Mouse (Mus musculus): ENCODE results near the gene Rbm44. TPM values are rescaled to one million over a fixed set of nuclear protein-coding genes. Genes with fewer than 3 reads are reported as not detected.

The Rbm44 gene
- polyA plus RNA-seq, 2 experiments = 0.95 to 1.4 TPM

GRCm38 (mm10) chr1:91209785-91210184 is 64.9 kb downstream of the Rbm44 start:
- H3K9me3 ChIP-seq (ENCODE audit: control insufficient read depth, low read length) = no peaks in the 10 kb centered on the region
- 79% methylated on average over 6 of the region's 6 CpGs for WGBS (ENCODE audit: insufficient replicate concordance)
- no peak overlapping the region for H3K9ac ChIP-seq (replicated peaks)
- H3K27ac ChIP-seq = no peak overlapping the region
- no peak for DNase-seq (ENCODE audit: low read depth in 3 of 3, low spot score in 3 of 3)
- H3K4me3 ChIP-seq (ENCODE audit: insufficient read depth in 1 of 2, low read depth in 2 of 2, low read length in 2 of 2) = no peak overlapping the region
- no peaks in the 10 kb centered on the region for H3K27me3 ChIP-seq (ENCODE audit: control insufficient read depth, insufficient read depth, low read length)
- no peak overlapping the region for H3K4me2 ChIP-seq (ENCODE audit: low read depth)
- TF ChIP-seq EP300 (IDR thresholded peaks at IDR 0.05; ENCODE audit: low read depth) (no peak), CTCF (IDR thresholded peaks at IDR 0.05; ENCODE audit: low read depth) (no peak)
- ATAC-seq (ENCODE audit: insufficient read depth) = no peak
- H3K36me3 ChIP-seq (replicated peaks; ENCODE audit: control insufficient read depth, insufficient read depth, low read depth) = no peaks in the 10 kb centered on the region
- 0 out of 4 replicates have a peak, but pooled peaks cover 0 to 3% of the 10 kb centered on the region in 2 experiments for H3K4me1 ChIP-seq (replicated peaks; ENCODE audit: control insufficient read depth in 2 of 2, insufficient read depth in 2 of 2, low read length in 1 of 2)

- TF ChIP-seq EP300 (IDR thresholded peaks at IDR 0.05; ENCODE audit: low read depth) (no peak), CTCF (IDR thresholded peaks at IDR 0.05; ENCODE audit: low read depth) (peak; percentile 86)
- WGBS (ENCODE audit: insufficient replicate concordance) = 64% methylated on average over 1 of the region's 1 CpGs
- H3K4me1 ChIP-seq (replicated peaks; ENCODE audit: control insufficient read depth in 2 of 2, insufficient read depth in 2 of 2, low read length in 1 of 2) = 0 out of 4 replicates have a peak, but pooled peaks cover 0 to 3% of the 10 kb centered on the region in 2 experiments
- no peak overlapping the region for H3K4me3 ChIP-seq (ENCODE audit: insufficient read depth in 1 of 2, low read depth in 2 of 2, low read length in 2 of 2)
- no peak overlapping the region for H3K9ac ChIP-seq (replicated peaks)
- DNase-seq (ENCODE audit: low read depth in 3 of 3, low spot score in 3 of 3) (no peak), ATAC-seq (ENCODE audit: insufficient read depth) (no peak)
- no peak overlapping the region for H3K4me2 ChIP-seq (ENCODE audit: low read depth)
- no peaks in the 10 kb centered on the region for H3K36me3 ChIP-seq (replicated peaks; ENCODE audit: control insufficient read depth, insufficient read depth, low read depth)
- no peak overlapping the region for H3K27ac ChIP-seq
- H3K27me3 ChIP-seq (ENCODE audit: control insufficient read depth, insufficient read depth, low read length) = no peaks in the 10 kb centered on the region
- H3K9me3 ChIP-seq (ENCODE audit: control insufficient read depth, low read length) = no peaks in the 10 kb centered on the region
Observed at GRCm38 (mm10) chr1:91211099-91211498, 66.2 kb downstream of the Rbm44 start.

- Histone ChIP-seq H3K4me2 (ENCODE audit: low read depth) (no peak overlapping the region), H3K4me1 (replicated peaks; ENCODE audit: control insufficient read depth in 2 of 2, insufficient read depth in 2 of 2, low read length in 1 of 2) (0 out of 4 replicates have a peak, but pooled peaks cover 0 to 3% of the 10 kb centered on the region in 2 experiments), H3K36me3 (replicated peaks; ENCODE audit: control insufficient read depth, insufficient read depth, low read depth) (no peaks in the 10 kb centered on the region), H3K4me3 (ENCODE audit: insufficient read depth in 1 of 2, low read depth in 2 of 2, low read length in 2 of 2) (no peak overlapping the region), H3K9me3 (ENCODE audit: control insufficient read depth, low read length) (no peaks in the 10 kb centered on the region), H3K27ac (no peak overlapping the region), H3K27me3 (ENCODE audit: control insufficient read depth, insufficient read depth, low read length) (no peaks in the 10 kb centered on the region), H3K9ac (replicated peaks) (no peak overlapping the region)
- ATAC-seq (ENCODE audit: insufficient read depth) (no peak), DNase-seq (ENCODE audit: low read depth in 3 of 3, low spot score in 3 of 3) (no peak)
- 61% methylated on average over 7 of the region's 7 CpGs for WGBS (ENCODE audit: insufficient replicate concordance)
- TF ChIP-seq CTCF (IDR thresholded peaks at IDR 0.05; ENCODE audit: low read depth) (no peak), EP300 (IDR thresholded peaks at IDR 0.05; ENCODE audit: low read depth) (no peak)
Observed at GRCm38 (mm10) chr1:91211591-91212008, 66.7 kb downstream of the Rbm44 start.

GRCm38 (mm10) chr1:91215264-91215663 is 70.4 kb downstream of the Rbm44 start:
- 82% methylated on average over 1 of the region's 1 CpGs for WGBS (ENCODE audit: insufficient replicate concordance)
- Histone ChIP-seq H3K4me1 (replicated peaks; ENCODE audit: control insufficient read depth in 2 of 2, insufficient read depth in 2 of 2, low read length in 1 of 2) (no peaks in the 10 kb centered on the region), H3K9me3 (ENCODE audit: control insufficient read depth, low read length) (no peaks in the 10 kb centered on the region), H3K36me3 (replicated peaks; ENCODE audit: control insufficient read depth, insufficient read depth, low read depth) (no peaks in the 10 kb centered on the region), H3K9ac (replicated peaks) (no peak overlapping the region), H3K4me2 (ENCODE audit: low read depth) (no peak overlapping the region), H3K27ac (no peak overlapping the region), H3K4me3 (ENCODE audit: insufficient read depth in 1 of 2, low read depth in 2 of 2, low read length in 2 of 2) (no peak overlapping the region), H3K27me3 (ENCODE audit: control insufficient read depth, insufficient read depth, low read length) (no peaks in the 10 kb centered on the region)
- no peak for DNase-seq (ENCODE audit: low read depth in 3 of 3, low spot score in 3 of 3)
- ATAC-seq (ENCODE audit: insufficient read depth) = no peak
- no peak for TF ChIP-seq CTCF (IDR thresholded peaks at IDR 0.05; ENCODE audit: low read depth)
- no peak for TF ChIP-seq EP300 (IDR thresholded peaks at IDR 0.05; ENCODE audit: low read depth)

GRCm38 (mm10) chr1:91215981-91216380 is 71.1 kb downstream of the Rbm44 start:
- Histone ChIP-seq H3K36me3 (replicated peaks; ENCODE audit: control insufficient read depth, insufficient read depth, low read depth) (no peaks in the 10 kb centered on the region), H3K9ac (replicated peaks) (no peak overlapping the region), H3K9me3 (ENCODE audit: control insufficient read depth, low read length) (no peaks in the 10 kb centered on the region), H3K4me1 (replicated peaks; ENCODE audit: control insufficient read depth in 2 of 2, insufficient read depth in 2 of 2, low read length in 1 of 2) (no peaks in the 10 kb centered on the region), H3K4me3 (ENCODE audit: insufficient read depth in 1 of 2, low read depth in 2 of 2, low read length in 2 of 2) (no peak overlapping the region), H3K27ac (no peak overlapping the region), H3K4me2 (ENCODE audit: low read depth) (no peak overlapping the region), H3K27me3 (ENCODE audit: control insufficient read depth, insufficient read depth, low read length) (no peaks in the 10 kb centered on the region)
- no peak for ATAC-seq (ENCODE audit: insufficient read depth)
- TF ChIP-seq EP300 (IDR thresholded peaks at IDR 0.05; ENCODE audit: low read depth) = no peak
- TF ChIP-seq CTCF (IDR thresholded peaks at IDR 0.05; ENCODE audit: low read depth) = no peak
- no peak for DNase-seq (ENCODE audit: low read depth in 3 of 3, low spot score in 3 of 3)
- 4% methylated on average over 1 of the region's 1 CpGs for WGBS (ENCODE audit: insufficient replicate concordance)

Measured in liver, embryonic 14.5 days (tissue).